Mouse (Mus musculus) T-helper 2 cell (primary cell): Measurements from ENCODE around the gene Peli2.
"Not testable (repeated sequence)": the region's sequence is repeated elsewhere in the genome, so short reads cannot be mapped to it uniquely, and the experiment has no call there.

Source experiments
- in situ Hi-C: fragments of 300-600 bp; cut with MboI, MseI; formaldehyde crosslinking; loops from one replicate; pipeline ENCODE4 v1.15.1; 2025; ENCODE audit warnings: high pct_unique_total_duplicates

The Peli2 gene

GRCm38 (mm10) chr14:48120752-48121528, at the start of gene Peli2:
Peli2 (plus strand) TSS chr14:48120823.
- in situ Hi-C loops = no loop called here

DNA sequence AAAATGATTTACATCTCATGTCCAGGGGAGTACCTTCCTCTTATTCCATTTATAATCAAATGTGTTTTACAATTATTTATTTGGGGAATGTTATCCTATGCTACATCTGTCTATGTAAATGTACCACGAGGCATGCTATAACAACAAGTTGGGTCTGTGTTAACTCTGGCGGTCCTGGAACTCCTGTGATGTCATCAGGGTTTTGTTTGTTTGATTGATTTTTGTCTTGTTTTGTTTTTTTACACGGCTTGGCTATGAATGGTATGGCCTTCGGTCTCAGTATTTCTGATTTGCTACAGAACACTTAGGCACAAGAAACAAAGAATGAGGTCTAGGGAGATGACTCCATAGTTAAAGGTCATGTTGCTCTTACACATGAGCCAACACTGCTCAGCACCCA, 48.5 kb upstream of the Peli2 start:
- in situ Hi-C loops = no loop called here

GRCm38 (mm10) chr14:48073247-48074161, 47.1 kb upstream of the Peli2 start:
- in situ Hi-C loops = no loop called here

DNA sequence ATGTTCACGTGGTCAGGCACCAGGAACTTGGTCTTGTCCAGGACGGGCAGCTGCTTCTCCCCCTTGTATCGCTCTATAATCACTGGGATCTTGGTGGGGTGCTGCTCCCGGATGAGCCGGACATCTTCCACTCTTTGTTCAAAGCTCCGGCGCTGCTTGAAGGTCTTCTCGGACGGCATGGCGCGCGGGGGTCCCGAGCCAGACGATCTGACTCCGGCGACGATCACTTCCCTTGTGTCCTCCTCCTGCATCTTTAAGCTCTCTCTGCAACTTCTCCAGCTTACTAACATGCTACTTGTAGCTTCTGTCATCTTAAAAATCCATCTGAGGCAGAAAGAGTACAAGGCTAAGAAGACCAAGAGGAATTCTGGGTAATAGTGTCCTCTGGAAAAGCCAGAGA, 41.0 kb upstream of the Peli2 start:
- in situ Hi-C loops = not testable (repeated sequence)

DNA sequence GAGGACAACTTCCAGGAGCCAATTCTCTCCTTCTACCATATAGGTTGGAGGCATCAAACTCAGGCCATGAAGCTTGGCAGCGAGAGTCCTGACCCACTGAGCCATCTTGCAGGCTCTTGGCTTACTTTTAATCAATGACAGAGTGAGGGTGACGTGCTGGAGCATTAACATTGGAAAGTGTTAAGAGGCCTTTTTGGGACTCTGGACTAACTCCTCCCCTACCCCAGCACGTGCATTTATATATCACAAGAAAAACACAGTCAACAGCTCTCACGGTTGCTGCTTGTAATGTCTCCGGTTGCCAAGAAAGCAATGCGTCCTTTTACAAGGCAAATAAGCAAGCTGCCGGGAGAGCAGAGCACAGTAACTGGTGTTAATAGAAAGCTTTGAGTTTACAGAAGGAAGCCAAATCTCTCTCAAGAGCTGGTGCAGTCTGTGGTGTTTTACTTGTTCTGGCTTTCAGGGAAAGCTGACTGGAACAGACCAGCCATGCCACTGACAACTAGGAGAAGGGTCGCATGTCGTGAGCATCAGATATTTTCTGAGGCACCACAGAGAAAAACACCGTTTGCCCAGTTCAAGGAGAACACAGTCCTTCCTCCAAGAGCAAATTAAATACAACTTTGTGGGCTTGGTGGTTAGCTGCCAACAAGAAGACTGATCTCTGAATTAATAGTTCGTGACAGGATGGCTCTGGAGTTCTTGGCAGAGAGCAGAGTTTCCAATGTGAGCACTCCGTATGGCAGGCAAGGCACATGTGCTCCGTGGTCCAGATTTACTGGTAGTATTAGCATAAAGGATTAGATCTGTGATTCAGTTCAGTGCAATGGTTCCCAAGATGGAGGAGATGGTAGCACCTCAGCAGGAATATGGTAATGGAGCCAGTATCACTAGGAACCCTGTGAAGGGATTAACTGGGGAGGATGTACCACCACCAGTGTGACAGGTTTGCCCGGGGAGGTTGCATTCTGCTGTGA, 36.5 kb upstream of the Peli2 start:
- in situ Hi-C loops = no loop called here

DNA sequence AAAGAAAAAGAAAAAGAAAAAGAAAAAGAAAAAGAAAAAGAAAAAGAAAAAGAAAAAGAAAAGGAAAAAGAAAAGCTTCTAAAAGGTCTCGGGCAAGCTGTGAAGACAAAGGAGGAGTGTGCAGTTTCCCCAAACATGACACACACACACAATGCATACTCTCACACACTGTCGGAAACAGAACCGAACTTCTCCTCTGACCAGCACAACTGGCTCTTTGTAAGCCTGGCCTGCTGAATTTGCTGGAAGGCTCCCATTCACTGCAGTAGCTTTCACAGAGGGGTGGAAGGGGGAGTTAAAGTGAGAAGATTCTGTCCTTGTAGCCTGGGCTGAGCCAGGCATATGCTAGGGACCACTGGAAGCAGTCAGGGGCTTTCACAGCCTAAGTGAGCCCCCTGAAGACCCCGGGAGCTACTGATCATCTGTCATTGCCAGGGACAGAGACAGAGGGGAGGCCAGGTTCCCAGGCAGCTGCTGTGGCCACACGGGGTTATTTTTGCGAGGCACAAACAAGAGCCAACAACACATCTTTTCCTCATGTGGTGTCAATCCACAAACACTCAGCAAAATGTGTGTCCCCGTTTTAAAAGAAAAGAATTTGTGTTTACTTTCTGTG, 33.8 kb upstream of the Peli2 start:
- in situ Hi-C loops = no loop called here

DNA sequence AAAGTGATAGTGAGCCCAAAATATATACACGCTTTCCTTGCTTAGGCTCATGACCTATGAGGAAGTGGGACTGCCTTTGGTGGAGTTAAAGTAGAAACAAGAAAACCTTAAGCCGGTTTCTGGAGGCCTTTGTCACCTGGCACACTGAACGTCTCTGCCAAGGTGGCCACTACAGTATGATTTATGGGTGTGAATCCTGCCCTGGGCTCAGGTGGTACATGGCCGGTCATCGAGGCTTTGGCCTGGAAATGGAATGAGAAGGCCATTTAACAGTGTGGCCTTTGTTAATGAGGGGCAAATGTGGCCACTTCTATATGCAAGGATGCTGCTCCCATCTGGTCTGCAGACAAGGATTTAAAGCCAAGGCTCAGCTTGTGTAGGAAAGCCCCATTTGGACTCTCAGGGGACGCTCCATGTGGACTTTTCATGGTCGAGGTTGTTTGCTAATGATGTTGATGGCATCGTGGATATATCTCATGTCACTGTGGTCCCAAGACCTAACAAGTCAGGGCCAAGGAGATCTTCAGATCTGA, 33.3 kb upstream of the Peli2 start:
- in situ Hi-C loops = no loop called here

DNA sequence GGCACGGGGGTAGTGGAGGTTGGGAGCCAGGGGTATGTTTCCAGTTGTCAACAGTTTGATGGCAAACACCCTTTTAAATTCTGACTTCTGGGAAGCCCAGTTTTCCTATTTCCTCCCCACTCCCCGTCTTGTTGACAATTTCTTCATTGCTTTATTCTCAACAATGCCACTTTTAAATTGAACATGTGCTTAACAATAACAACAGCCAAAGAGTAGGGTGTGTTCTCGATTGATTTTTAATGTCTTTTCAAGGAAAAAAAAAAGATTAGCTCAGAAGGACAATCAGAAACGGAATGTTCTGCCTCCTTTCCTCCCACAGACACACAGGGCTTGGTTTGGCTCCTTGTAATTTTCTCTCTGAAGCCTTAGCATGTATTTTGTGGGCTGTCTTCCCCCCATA, 30.2 kb upstream of the Peli2 start:
- in situ Hi-C loops = no loop called here

- in situ Hi-C loops = no loop called here
Measured at GRCm38 (mm10) chr14:48091160-48091559, 29.5 kb upstream of the Peli2 start.

GRCm38 (mm10) chr14:48098253-48098652, 22.4 kb upstream of the Peli2 start:
- in situ Hi-C loops = no loop called here

GRCm38 (mm10) chr14:48099354-48099753, 21.3 kb upstream of the Peli2 start:
- in situ Hi-C loops = no loop called here

DNA sequence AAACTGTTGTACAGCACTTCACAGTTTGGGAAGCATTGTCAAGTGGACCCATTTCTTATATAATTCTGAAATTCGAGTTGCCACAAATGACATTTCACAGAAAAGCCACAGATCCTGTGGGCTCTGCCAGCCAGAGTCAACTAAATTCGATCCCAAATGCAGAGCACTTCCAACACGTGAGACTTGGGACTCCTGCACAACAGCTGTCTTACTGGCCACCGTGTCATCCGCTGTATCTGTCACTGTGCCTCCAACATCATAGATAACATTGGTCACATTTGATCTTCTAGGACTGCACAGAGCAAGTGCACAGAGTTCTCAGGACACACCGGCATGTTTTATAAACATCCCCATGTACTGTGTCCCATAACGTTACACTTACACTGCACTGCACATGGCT, 14.2 kb upstream of the Peli2 start:
- in situ Hi-C loops = no loop called here

DNA sequence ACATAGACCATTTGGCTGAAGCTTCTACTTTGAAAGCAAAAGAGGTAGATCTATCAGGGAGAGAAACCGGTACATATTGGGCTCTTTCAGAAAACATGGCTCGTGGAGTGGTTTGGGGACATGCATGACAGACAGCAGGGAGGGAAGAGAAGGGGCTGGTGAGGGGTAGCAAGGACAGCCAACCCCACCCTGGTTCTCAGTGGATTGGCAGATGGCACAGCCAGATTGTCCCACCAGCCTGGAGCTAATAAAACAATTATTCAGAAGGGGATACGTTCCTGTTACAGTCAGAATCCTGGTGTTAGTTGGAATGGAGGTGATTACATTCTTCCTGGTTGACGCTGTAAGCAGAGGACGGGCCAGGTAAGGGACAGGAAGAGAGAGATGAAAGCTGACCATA, 2.6 kb upstream of the Peli2 start:
- in situ Hi-C loops = no loop called here

DNA sequence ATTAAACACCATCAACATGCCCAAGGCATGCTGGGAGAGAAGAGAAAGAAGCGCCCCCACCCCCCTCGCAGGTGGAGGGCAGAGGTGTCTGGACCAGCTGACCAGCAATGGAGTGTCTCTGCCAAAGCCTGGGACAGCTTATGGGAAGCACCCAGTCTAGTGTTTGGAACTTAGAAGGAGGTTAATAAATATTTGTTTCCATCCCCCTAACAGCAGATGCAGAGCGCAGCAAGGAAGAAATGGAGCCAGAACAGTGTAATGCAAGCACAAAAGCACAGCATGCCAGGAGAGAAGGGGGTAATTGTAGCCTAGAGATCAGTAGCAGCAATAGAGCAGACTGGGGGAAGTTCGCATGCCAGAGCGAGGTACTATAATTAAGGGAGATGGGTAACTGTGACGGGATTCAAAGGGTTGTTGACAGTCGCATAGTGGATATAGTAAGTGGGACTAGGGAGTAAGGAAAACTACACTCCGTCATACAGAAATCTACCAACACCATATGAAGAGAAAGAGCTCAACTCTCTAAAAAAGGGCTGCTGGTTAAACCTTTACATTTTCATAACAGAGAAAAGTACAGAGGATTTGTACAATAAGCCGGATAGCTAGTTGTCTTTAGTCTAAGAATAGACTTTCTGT, 1.5 kb upstream of the Peli2 start:
- in situ Hi-C loops = no loop called here

- in situ Hi-C loops = no loop called here
Measured at GRCm38 (mm10) chr14:48119648-48120270, 864 bp upstream of the Peli2 start.

- in situ Hi-C loops = no loop called here
Measured at GRCm38 (mm10) chr14:48120443-48120751, 226 bp upstream of the Peli2 start.

DNA sequence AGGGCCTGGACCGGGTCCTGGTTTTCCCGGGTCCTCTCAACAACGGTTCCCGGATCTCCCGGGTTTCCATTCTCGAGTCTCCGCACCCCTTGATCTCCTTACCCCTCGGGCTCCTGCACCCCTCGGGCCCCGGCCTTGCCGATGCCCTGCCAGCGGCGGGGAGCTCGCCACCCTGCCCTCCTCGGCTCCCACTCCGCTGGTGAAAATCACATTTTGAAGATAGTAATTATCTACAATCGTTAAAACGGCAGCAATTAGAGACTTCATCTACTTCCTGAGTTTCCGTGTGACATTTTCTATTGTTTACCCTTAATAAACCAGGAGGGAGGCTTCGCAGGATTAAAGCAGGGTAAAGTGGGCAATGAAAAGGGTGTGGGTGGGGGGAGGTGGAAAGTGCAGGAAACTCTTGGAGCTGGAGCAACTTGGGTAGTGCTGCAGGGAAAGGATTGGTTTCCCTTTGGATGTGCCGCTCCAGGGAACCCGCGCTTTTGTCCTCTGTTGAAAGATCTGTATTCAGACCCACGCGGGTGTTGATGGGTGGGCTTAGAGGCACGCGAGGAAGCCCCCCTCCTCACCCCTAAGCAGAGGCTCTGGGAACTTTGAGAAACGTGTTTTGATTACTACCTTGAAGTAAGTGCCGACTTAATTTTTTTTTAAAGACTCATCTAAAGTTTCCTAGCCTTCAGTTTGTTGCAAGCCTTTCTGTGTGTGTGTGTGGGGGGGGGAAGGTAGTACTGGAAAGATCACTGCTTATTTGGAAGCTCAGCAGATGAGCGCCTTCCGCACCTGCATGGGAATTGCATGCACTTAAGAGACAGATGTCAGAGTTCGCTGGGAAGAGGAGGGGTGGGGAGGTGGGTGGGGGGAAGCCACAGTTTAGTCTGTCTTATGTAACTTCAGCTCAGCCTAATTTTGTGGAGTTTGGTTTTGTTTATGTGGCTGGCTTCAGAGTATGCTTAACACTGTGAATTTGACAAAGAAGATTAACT, 1.2 kb downstream of the Peli2 start:
- in situ Hi-C loops = no loop called here

GRCm38 (mm10) chr14:48124011-48124410, 3.4 kb downstream of the Peli2 start:
- in situ Hi-C loops = no loop called here

- in situ Hi-C loops = no loop called here
Measured at GRCm38 (mm10) chr14:48124816-48125215, 4.2 kb downstream of the Peli2 start.
